Mouse (Mus musculus) macrophage (primary cell): ENCODE measurements around the gene Orai1. TPM values are rescaled to one million over a fixed set of nuclear protein-coding genes. Genes with fewer than 3 reads are reported as not detected.

ENCODE experiments used
- polyA plus RNA-seq: library from polyadenylated mRNA; stranded (reverse); fragments of 250-400 nt; gene quantifications from 3 replicates; pipeline ENCODE4 v1.2.4, GENCODE M21; 2018; ENCODE audit warnings: inconsistent platforms

Orai1 gene
- polyA plus RNA-seq, 1 experiment from 2014 or later = 17.7 TPM

Other genes starting within 250 kb of the Orai1 start
- gene Camkk2, start 235.7 kb upstream of the Orai1 start, polyA plus RNA-seq = 20.9 to 39.4 TPM (median 25.3 TPM) in 3 replicates
- gene Anapc5, start 193.7 kb upstream of the Orai1 start, polyA plus RNA-seq = 96.1 to 114 TPM (median 102 TPM) in 3 replicates
- gene Rnf34, start 165.0 kb upstream of the Orai1 start, polyA plus RNA-seq = 17.3 to 25.3 TPM (median 18.3 TPM) in 3 replicates
- 23.6 to 28.0 TPM (median 23.7 TPM) in 3 replicates for gene Kdm2b, start 25.3 kb upstream of the Orai1 start, polyA plus RNA-seq
- not detected in 3 replicates for gene Morn3, start 31.9 kb downstream of the Orai1 start, polyA plus RNA-seq
- 4.5 to 7.4 TPM (median 5.4 TPM) in 3 replicates for gene Tmem120b, start 53.3 kb downstream of the Orai1 start, polyA plus RNA-seq
- gene Rhof, start 117.6 kb downstream of the Orai1 start, polyA plus RNA-seq = 0.73 to 1.9 TPM (median 0.77 TPM) in 3 replicates
- gene Setd1b, start 127.1 kb downstream of the Orai1 start, polyA plus RNA-seq = 8.0 to 13.8 TPM (median 9.3 TPM) in 3 replicates
- 13.6 to 18.6 TPM (median 16.4 TPM) in 3 replicates for gene Psmd9, start 154.3 kb downstream of the Orai1 start, polyA plus RNA-seq
- not detected in 3 replicates for gene Hpd, start 167.7 kb downstream of the Orai1 start, polyA plus RNA-seq
- 0.11 to 0.16 TPM (median 0.12 TPM) in 3 replicates for gene Wdr66, start 237.0 kb downstream of the Orai1 start, polyA plus RNA-seq